Comparison of ENCODE assay signal across 7 mouse cellular contexts in genomic region chr9:63726088-63727010, GRCm38 (mm10). TPM values are rescaled to one million over a fixed set of nuclear protein-coding genes. Genes with fewer than 3 reads are reported as not detected.
DNase-seq lines count a peak whose midpoint lies in the region; ATAC-seq lines count a peak whose summit lies in the region.

No protein-coding gene starts in this region.

- peaks cover 7% of the 10 kb centered on the region; the same call in 1 of the 2 replicates for H3K4me1 ChIP-seq in neural tube, embryonic 14.5 days (ENCODE audit: control insufficient read depth, insufficient read depth, low read length)

- no peak for ATAC-seq in neural tube, embryonic 14.5 days (ENCODE audit: low read depth)
- ATAC-seq in frontal cortex, adult (ENCODE audit: low TSS enrichment): no peak

- H3K9me3 ChIP-seq in neural tube, embryonic 14.5 days (ENCODE audit: control insufficient read depth, low read length): no peaks in the 10 kb centered on the region

- no peak overlapping the region for H3K4me3 ChIP-seq in neural tube, embryonic 14.5 days (ENCODE audit: low read depth, low read length)

- no peaks in the 10 kb centered on the region for H3K36me3 ChIP-seq in neural tube, embryonic 14.5 days (ENCODE audit: control insufficient read depth, insufficient read depth, low read length)

- H3K27ac ChIP-seq in neural tube, embryonic 14.5 days (ENCODE audit: low read depth, low read length): 0 out of 2 replicates have a peak overlapping the region, but pooled peaks have one; percentile 22

- DNase-seq in 3134 (ENCODE audit: extremely low read depth, insufficient read length, low spot score): peak; percentile 82
- DNase-seq in 416B (ENCODE audit: low read depth): peak; percentile 96
- peak; percentile 64 for DNase-seq in gastrocnemius, postnatal 25 days
- peak; percentile 56 to 69 for DNase-seq in kidney, postnatal 4 days
- no peak for DNase-seq in layer of hippocampus, postnatal 25 days (ENCODE audit: extremely low spot score in 1 of 2, low spot score in 1 of 2)

- H3K27me3 ChIP-seq in neural tube, embryonic 14.5 days (ENCODE audit: control insufficient read depth, insufficient read depth, low read length): no peaks in the 10 kb centered on the region

- 73% methylated on average over 13 of the region's 13 CpGs for WGBS in neural tube, embryonic 14.5 days

- no peak overlapping the region for H3K4me2 ChIP-seq in neural tube, embryonic 14.5 days (ENCODE audit: low read depth, low read length)

- H3K9ac ChIP-seq in neural tube, embryonic 14.5 days (replicated peaks; ENCODE audit: low read depth, low read length): no peak overlapping the region

RNA-seq across cellular contexts. Expression of gene Smad3, which starts 31.4 kb away (rescaled TPM):
- total RNA-seq in gastrocnemius, postnatal 25 days (2021): 10 to 100 TPM; 42.7 to 67.5 TPM
- 6.4 and 9.3 TPM in 2 replicates for polyA plus RNA-seq in neural tube, embryonic 14.5 days (2014; fragmentation: Nextera tagmentation; extraction: Ambion mirVana)
- total RNA-seq in layer of hippocampus, postnatal 25 days (2021): 10 to 100 TPM; 38.0 to 44.6 TPM

Comparison
In these comparisons a context has a peak if more than half of its experiments do, and no peak if none do; other contexts are left out.
1. DNase-seq: peak in 3134 (single experiment), 416B (single experiment), gastrocnemius, postnatal 25 days (single experiment) and kidney, postnatal 4 days (2 of 2); none in layer of hippocampus, postnatal 25 days (0 of 2).